Comparison of ENCODE assay signal across 16 mouse cellular contexts in the genomic region with DNA sequence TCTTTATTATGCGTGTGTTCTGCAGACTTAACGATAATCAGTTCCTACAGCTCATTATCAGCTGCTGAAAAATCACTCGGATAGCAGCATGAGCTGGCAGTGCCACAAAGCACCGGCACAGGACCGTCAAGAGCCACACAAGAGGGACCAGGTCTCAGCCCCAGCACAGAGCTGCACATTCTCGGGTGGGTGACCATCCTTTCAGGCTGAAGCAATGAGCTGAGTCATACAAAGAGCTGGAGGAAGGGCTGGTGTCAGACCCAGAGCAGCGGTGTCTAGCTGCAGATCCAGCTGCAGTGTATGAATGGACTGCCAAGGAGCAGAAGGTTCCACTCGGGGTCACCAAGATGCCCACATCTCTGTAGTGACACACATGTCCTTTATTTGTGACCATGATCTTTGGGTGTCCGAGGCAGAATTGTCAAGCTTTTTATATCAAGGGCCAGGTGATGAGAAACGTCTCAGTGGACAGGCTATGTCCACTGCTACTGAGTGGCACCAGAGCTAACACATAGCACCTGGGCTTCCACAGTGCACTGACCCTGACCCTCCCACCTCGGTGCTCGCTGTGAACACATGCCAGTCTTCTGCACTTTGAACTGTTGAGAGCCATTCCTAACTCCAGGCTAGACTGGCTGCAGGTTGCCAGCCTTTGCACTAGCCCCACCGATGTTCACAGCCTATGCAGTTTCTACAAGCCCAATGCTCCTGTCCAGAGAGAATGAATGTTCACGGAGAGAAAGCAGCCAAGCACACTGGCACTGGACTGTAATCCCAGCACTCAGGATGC. TPM values are rescaled to one million over a fixed set of nuclear protein-coding genes. Genes with fewer than 3 reads are reported as not detected.
DNase-seq lines count a peak whose midpoint lies in the region; ATAC-seq and TF ChIP-seq lines count a peak whose summit lies in the region.
"Had no signal": no experiment of that assay in that cellular context is flagged by ENCODE, and none has a peak within 500 bp of the region (broad histone marks: within the 10 kb centered on the region; RNA-seq: fewer than 3 reads in every experiment).

No protein-coding gene starts in this region.

- WGBS in midbrain, embryonic 12.5 days: 85% methylated on average over 14 of the region's 14 CpGs
- 90% methylated on average over 14 of the region's 14 CpGs for WGBS in midbrain, embryonic 14.5 days

- H3K9ac ChIP-seq in midbrain, embryonic 12.5 days (replicated peaks): 0 out of 2 replicates have a peak overlapping the region, but pooled peaks have one; percentile 17
- no peak overlapping the region for H3K9ac ChIP-seq in midbrain, embryonic 14.5 days (replicated peaks; ENCODE audit: low read length)
- H3K9ac ChIP-seq: embryonic facial prominence, embryonic 12.5 days; hindbrain, embryonic 14.5 days; intestine, embryonic 15.5 days; liver, embryonic 14.5 days; neural tube, embryonic 13.5 days had no signal

- peak overlapping the region; percentile 20; the same call in 1 of the 2 replicates for H3K27ac ChIP-seq in midbrain, embryonic 12.5 days (replicated peaks)
- no peak overlapping the region for H3K27ac ChIP-seq in midbrain, embryonic 14.5 days (replicated peaks; ENCODE audit: low read depth, low read length)
- H3K27ac ChIP-seq: hindbrain, embryonic 14.5 days; intestine, embryonic 15.5 days; layer of hippocampus, adult 2 months; liver, embryonic 14.5 days had no signal

- no peaks in the 10 kb centered on the region for H3K79me2 ChIP-seq in myocyte (ENCODE audit: control insufficient read depth, insufficient read depth)

- no peak overlapping the region for H3K4me2 ChIP-seq in midbrain, embryonic 12.5 days (replicated peaks)
- H3K4me2 ChIP-seq in midbrain, embryonic 14.5 days (ENCODE audit: low read length): no peak overlapping the region
- no peak overlapping the region for H3K4me2 ChIP-seq in myocyte (ENCODE audit: low read depth)
- H3K4me2 ChIP-seq: embryonic facial prominence, embryonic 12.5 days; heart, embryonic 11.5 days; hindbrain, embryonic 14.5 days; intestine, embryonic 15.5 days; neural tube, embryonic 13.5 days had no signal

- H3ac ChIP-seq in myocyte (ENCODE audit: control insufficient read depth, insufficient read length): no peak overlapping the region

- H3K27me3 ChIP-seq in midbrain, embryonic 12.5 days: no peaks in the 10 kb centered on the region; the same call in 1 of the 2 replicates
- no peaks in the 10 kb centered on the region for H3K27me3 ChIP-seq in midbrain, embryonic 14.5 days (ENCODE audit: control insufficient read depth, insufficient read depth, low read length)
- H3K27me3 ChIP-seq in myocyte (ENCODE audit: control insufficient read depth, insufficient read depth, insufficient read length): no peaks in the 10 kb centered on the region
- H3K27me3 ChIP-seq: CH12.LX; embryonic facial prominence, embryonic 12.5 days; intestine, embryonic 15.5 days; neural tube, embryonic 13.5 days had no signal

- TF ChIP-seq POLR2A in myocyte (IDR thresholded peaks at IDR 0.05; ENCODE audit: insufficient read length, low read depth): no peak

- no peaks in the 10 kb centered on the region for H3K9me3 ChIP-seq in midbrain, embryonic 12.5 days
- no peaks in the 10 kb centered on the region for H3K9me3 ChIP-seq in midbrain, embryonic 14.5 days (ENCODE audit: control insufficient read depth, low read length)
- H3K9me3 ChIP-seq: embryonic facial prominence, embryonic 12.5 days; intestine, embryonic 15.5 days; neural tube, embryonic 13.5 days had no signal

- H3K4me1 ChIP-seq in midbrain, embryonic 12.5 days: no peaks in the 10 kb centered on the region
- no peaks in the 10 kb centered on the region for H3K4me1 ChIP-seq in midbrain, embryonic 14.5 days (ENCODE audit: control insufficient read depth, insufficient read depth, low read length)
- H3K4me1 ChIP-seq: embryonic facial prominence, embryonic 12.5 days; intestine, embryonic 15.5 days; neural tube, embryonic 13.5 days had no signal

- no peak overlapping the region for H3K4me3 ChIP-seq in midbrain, embryonic 12.5 days
- H3K4me3 ChIP-seq in midbrain, embryonic 14.5 days (replicated peaks; ENCODE audit: low read depth, low read length): no peak overlapping the region
- no peak overlapping the region for H3K4me3 ChIP-seq in myocyte
- H3K4me3 ChIP-seq: embryonic facial prominence, embryonic 12.5 days; intestine, embryonic 15.5 days; layer of hippocampus, adult 2 months; neural tube, embryonic 13.5 days had no signal

- peak; percentile 65 for DNase-seq in adrenal gland, adult 2 months
- DNase-seq in adrenal gland, postnatal 25 days: no peak
- DNase-seq in kidney, adult 11 months: peak; percentile 19
- no peak for DNase-seq in kidney, postnatal 14 days
- DNase-seq in midbrain, embryonic 14.5 days: no peak
- DNase-seq in layer of hippocampus, adult 9-11 months: no peak

- ATAC-seq in midbrain, embryonic 12.5 days (ENCODE audit: low FRiP score, low read depth): no peak
- ATAC-seq in midbrain, embryonic 14.5 days (ENCODE audit: low FRiP score, low TSS enrichment): no peak

- peaks cover 81% of the 10 kb centered on the region for H3K36me3 ChIP-seq in midbrain, embryonic 12.5 days
- H3K36me3 ChIP-seq in midbrain, embryonic 14.5 days (ENCODE audit: control insufficient read depth, insufficient read depth, low read length): peaks cover 95% of the 10 kb centered on the region
- H3K36me3 ChIP-seq in myocyte (ENCODE audit: control insufficient read depth, insufficient read depth): peaks cover 40% of the 10 kb centered on the region

TF ChIP-seq in myocyte, 11 proteins besides CTCF, POLR2A, EP300 and RAD21:
- TF ChIP-seq POLR2AphosphoS2 (IDR thresholded peaks at IDR 0.05; ENCODE audit: insufficient read length, low read depth) (peak; percentile 26), E2F4 (IDR thresholded peaks at IDR 0.05; ENCODE audit: insufficient read depth) (no peak)

RNA-seq across cellular contexts. Expression of gene Usp42, which starts 19.9 kb away (rescaled TPM):
- total RNA-seq in adrenal gland, adult 2 months (2021): 10 to 100 TPM; 13.1 to 14.6 TPM
- 6.2 and 6.8 TPM in 2 replicates for polyA plus RNA-seq in adrenal gland, adult 2 months (2012; rRNA removed)
- 14.7 and 17.9 TPM in 2 replicates for total RNA-seq in adrenal gland, postnatal 25 days (2021)
- 34.8 and 37.3 TPM in 2 replicates for polyA plus RNA-seq in midbrain, embryonic 12.5 days (2016; fragmentation: Nextera tagmentation; extraction: Ambion mirVana)
- polyA plus RNA-seq in midbrain, embryonic 14.5 days (2014; fragmentation: Nextera tagmentation; extraction: Ambion mirVana): 33.9 and 34.3 TPM in 2 replicates
- polyA plus RNA-seq in myocyte (2012; fragmentation: generic; extraction: Trizol): 4.1 TPM

Comparison
In these comparisons a context has a peak if more than half of its experiments do, and no peak if none do; other contexts are left out.
1. DNase-seq: peak in adrenal gland, adult 2 months (single experiment) and kidney, adult 11 months (single experiment); none in adrenal gland, postnatal 25 days (single experiment), kidney, postnatal 14 days (single experiment), midbrain, embryonic 14.5 days (single experiment) and layer of hippocampus, adult 9-11 months (single experiment).